Mouse (Mus musculus): Measurements from ENCODE around the gene Pkig. TPM values are rescaled to one million over a fixed set of nuclear protein-coding genes. Genes with fewer than 3 reads are reported as not detected.
"Not testable (repeated sequence)": the region's sequence is repeated elsewhere in the genome, so short reads cannot be mapped to it uniquely, and the experiment has no call there.

The Pkig gene
- polyA plus RNA-seq, 1 experiment: 20.2 TPM

GRCm38 (mm10) chr2:163682344-163682743, 24.2 kb downstream of the Pkig start:
- Histone ChIP-seq H3K36me3 (ENCODE audit: control insufficient read depth, insufficient read depth, low read length, poor library complexity, severe bottlenecking) (no peaks in the 10 kb centered on the region), H3K4me1 (ENCODE audit: control insufficient read depth, insufficient read depth, low read length) (no peaks in the 10 kb centered on the region), H3K27me3 (ENCODE audit: control insufficient read depth, insufficient read depth, low read length, poor library complexity, severe bottlenecking) (no peaks in the 10 kb centered on the region), H3K9ac (ENCODE audit: low read depth, poor library complexity, severe bottlenecking) (no peak overlapping the region), H3K4me3 (ENCODE audit: low read depth, low read length) (no peak overlapping the region), H3K9me3 (replicated peaks; ENCODE audit: control insufficient read depth, insufficient read depth, low read length, poor library complexity, severe bottlenecking) (no peaks in the 10 kb centered on the region), H3K27ac (ENCODE audit: insufficient read depth, low read length) (no peak overlapping the region)
- TF ChIP-seq CTCF (IDR thresholded peaks at IDR 0.05; ENCODE audit: low read depth, low read length): no peak
- TF ChIP-seq EP300 (IDR thresholded peaks at IDR 0.05; ENCODE audit: insufficient read depth, low read depth, low read length): no peak
- TF ChIP-seq POLR2A (IDR thresholded peaks at IDR 0.05; ENCODE audit: insufficient read depth, low read length): no peak

DNA sequence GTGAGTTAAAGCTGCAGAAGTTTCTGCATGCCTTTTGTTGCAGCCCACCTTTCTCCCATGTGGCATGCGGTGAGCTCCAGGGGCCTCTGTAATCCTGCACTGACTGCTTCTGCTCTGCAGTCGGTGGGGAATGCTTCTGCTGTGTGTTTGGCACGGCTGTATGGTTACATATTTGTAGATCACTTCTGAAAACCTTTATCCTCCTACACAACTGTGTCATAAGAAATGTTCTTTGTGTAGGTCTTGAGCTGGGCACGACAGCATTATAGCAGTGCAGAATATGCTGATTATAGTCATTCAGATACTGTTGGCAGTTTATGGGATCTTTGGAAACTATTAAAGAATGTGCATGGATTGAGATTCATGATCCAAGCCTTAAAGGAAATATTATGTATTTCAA, 27.1 kb downstream of the Pkig start:
- H3K9ac ChIP-seq (ENCODE audit: low read depth, poor library complexity, severe bottlenecking): no peak overlapping the region
- no peaks in the 10 kb centered on the region for H3K36me3 ChIP-seq (ENCODE audit: control insufficient read depth, insufficient read depth, low read length, poor library complexity, severe bottlenecking)
- no peaks in the 10 kb centered on the region for H3K27me3 ChIP-seq (ENCODE audit: control insufficient read depth, insufficient read depth, low read length, poor library complexity, severe bottlenecking)
- no peak overlapping the region for H3K27ac ChIP-seq (ENCODE audit: insufficient read depth, low read length)
- no peaks in the 10 kb centered on the region for H3K9me3 ChIP-seq (replicated peaks; ENCODE audit: control insufficient read depth, insufficient read depth, low read length, poor library complexity, severe bottlenecking)
- H3K4me3 ChIP-seq (ENCODE audit: low read depth, low read length): no peak overlapping the region
- no peaks in the 10 kb centered on the region for H3K4me1 ChIP-seq (ENCODE audit: control insufficient read depth, insufficient read depth, low read length)
- TF ChIP-seq EP300 (IDR thresholded peaks at IDR 0.05; ENCODE audit: insufficient read depth, low read depth, low read length): no peak
- TF ChIP-seq POLR2A (IDR thresholded peaks at IDR 0.05; ENCODE audit: insufficient read depth, low read length): no peak
- no peak for TF ChIP-seq CTCF (IDR thresholded peaks at IDR 0.05; ENCODE audit: low read depth, low read length)

DNA sequence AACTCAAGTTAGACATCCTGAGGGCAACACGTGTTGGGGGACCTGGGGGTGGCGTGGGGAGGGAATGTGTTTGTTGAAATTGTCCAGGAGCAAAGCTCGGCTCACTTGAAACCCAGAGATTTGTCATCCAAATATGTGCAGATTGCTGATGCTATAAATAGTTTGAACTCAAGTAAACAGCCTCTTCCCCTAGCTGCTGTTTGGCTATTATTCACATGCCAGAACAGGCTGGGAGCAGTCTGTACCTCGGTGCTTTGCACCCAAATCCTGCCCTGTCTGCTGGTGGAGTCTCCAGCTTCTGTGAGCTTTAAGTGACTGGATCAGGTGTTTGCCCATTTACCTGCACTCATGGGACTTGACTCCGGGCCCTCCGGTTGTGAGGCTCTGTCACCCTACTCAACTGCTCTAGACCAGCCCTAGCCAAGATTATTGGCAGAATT, 27.6 kb downstream of the Pkig start:
- Histone ChIP-seq H3K4me1 (ENCODE audit: control insufficient read depth, insufficient read depth, low read length) (no peaks in the 10 kb centered on the region), H3K27me3 (ENCODE audit: control insufficient read depth, insufficient read depth, low read length, poor library complexity, severe bottlenecking) (no peaks in the 10 kb centered on the region), H3K27ac (ENCODE audit: insufficient read depth, low read length) (no peak overlapping the region), H3K9ac (ENCODE audit: low read depth, poor library complexity, severe bottlenecking) (no peak overlapping the region), H3K36me3 (ENCODE audit: control insufficient read depth, insufficient read depth, low read length, poor library complexity, severe bottlenecking) (no peaks in the 10 kb centered on the region), H3K4me3 (ENCODE audit: low read depth, low read length) (no peak overlapping the region), H3K9me3 (replicated peaks; ENCODE audit: control insufficient read depth, insufficient read depth, low read length, poor library complexity, severe bottlenecking) (no peaks in the 10 kb centered on the region)
- TF ChIP-seq POLR2A (IDR thresholded peaks at IDR 0.05; ENCODE audit: insufficient read depth, low read length) (no peak), CTCF (IDR thresholded peaks at IDR 0.05; ENCODE audit: low read depth, low read length) (no peak), EP300 (IDR thresholded peaks at IDR 0.05; ENCODE audit: insufficient read depth, low read depth, low read length) (no peak)

GRCm38 (mm10) chr2:163686233-163686632, 28.0 kb downstream of the Pkig start:
- TF ChIP-seq EP300 (IDR thresholded peaks at IDR 0.05; ENCODE audit: insufficient read depth, low read depth, low read length) (no peak), POLR2A (IDR thresholded peaks at IDR 0.05; ENCODE audit: insufficient read depth, low read length) (no peak), CTCF (IDR thresholded peaks at IDR 0.05; ENCODE audit: low read depth, low read length) (no peak)
- Histone ChIP-seq H3K36me3 (ENCODE audit: control insufficient read depth, insufficient read depth, low read length, poor library complexity, severe bottlenecking) (no peaks in the 10 kb centered on the region), H3K9me3 (replicated peaks; ENCODE audit: control insufficient read depth, insufficient read depth, low read length, poor library complexity, severe bottlenecking) (no peaks in the 10 kb centered on the region), H3K27ac (ENCODE audit: insufficient read depth, low read length) (no peak overlapping the region), H3K4me3 (ENCODE audit: low read depth, low read length) (no peak overlapping the region), H3K27me3 (ENCODE audit: control insufficient read depth, insufficient read depth, low read length, poor library complexity, severe bottlenecking) (no peaks in the 10 kb centered on the region), H3K4me1 (ENCODE audit: control insufficient read depth, insufficient read depth, low read length) (no peaks in the 10 kb centered on the region), H3K9ac (ENCODE audit: low read depth, poor library complexity, severe bottlenecking) (no peak overlapping the region)

DNA sequence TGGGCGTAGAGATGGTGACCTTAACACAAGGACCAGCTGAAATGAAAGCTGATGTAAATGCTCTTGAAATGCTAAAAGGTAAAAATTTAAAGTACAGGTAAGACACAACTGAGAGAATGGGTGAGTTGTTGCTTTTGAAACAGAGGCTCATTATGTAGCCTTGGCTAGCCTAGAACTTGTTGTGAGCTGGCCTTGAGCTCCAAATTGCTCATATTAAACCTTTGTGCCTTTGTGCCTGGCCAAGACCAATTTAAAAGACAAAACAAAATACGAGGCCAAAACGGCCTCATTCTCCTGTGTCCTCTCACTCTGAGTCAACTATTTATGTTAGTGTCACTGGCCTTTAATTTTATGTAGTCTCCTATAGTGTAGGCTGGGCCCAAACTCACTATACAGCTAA, 28.7 kb downstream of the Pkig start:
- TF ChIP-seq POLR2A (IDR thresholded peaks at IDR 0.05; ENCODE audit: insufficient read depth, low read length): no peak
- TF ChIP-seq CTCF (IDR thresholded peaks at IDR 0.05; ENCODE audit: low read depth, low read length): no peak
- TF ChIP-seq EP300 (IDR thresholded peaks at IDR 0.05; ENCODE audit: insufficient read depth, low read depth, low read length): no peak
- no peaks in the 10 kb centered on the region for H3K36me3 ChIP-seq (ENCODE audit: control insufficient read depth, insufficient read depth, low read length, poor library complexity, severe bottlenecking)
- no peak overlapping the region for H3K4me3 ChIP-seq (ENCODE audit: low read depth, low read length)

DNA sequence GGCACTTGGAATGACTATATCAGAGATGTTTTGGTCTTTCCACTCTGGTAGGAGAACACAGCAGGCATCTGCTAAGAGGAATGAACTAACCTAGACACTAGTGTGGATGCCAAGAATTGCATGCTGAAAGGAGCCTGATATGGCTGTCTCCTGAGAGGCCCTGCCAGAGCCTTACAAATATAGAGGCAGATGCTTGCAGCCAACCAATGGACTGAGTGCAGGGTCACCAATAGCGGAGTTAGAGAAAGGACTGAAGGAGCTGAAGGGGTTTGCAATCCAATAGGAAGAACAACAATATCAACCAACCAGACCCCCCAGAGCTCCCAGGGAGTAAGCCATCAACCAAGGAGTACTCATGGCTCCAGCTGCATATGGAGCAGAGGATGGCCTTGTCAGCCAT, 30.2 kb downstream of the Pkig start:
- not testable (repeated sequence) for H3K4me3 ChIP-seq (ENCODE audit: low read depth, low read length); H3K9me3 ChIP-seq (replicated peaks; ENCODE audit: control insufficient read depth, insufficient read depth, low read length, poor library complexity, severe bottlenecking); H3K27ac ChIP-seq (ENCODE audit: insufficient read depth, low read length); H3K27me3 ChIP-seq (ENCODE audit: control insufficient read depth, insufficient read depth, low read length, poor library complexity, severe bottlenecking); H3K9ac ChIP-seq (ENCODE audit: low read depth, poor library complexity, severe bottlenecking); H3K36me3 ChIP-seq (ENCODE audit: control insufficient read depth, insufficient read depth, low read length, poor library complexity, severe bottlenecking); H3K4me1 ChIP-seq (ENCODE audit: control insufficient read depth, insufficient read depth, low read length)

More for the DNA sequence above, 28.7 kb downstream of the Pkig start:
- Histone ChIP-seq H3K4me1 (ENCODE audit: control insufficient read depth, insufficient read depth, low read length) (no peaks in the 10 kb centered on the region), H3K27me3 (ENCODE audit: control insufficient read depth, insufficient read depth, low read length, poor library complexity, severe bottlenecking) (no peaks in the 10 kb centered on the region), H3K9ac (ENCODE audit: low read depth, poor library complexity, severe bottlenecking) (no peak overlapping the region), H3K27ac (ENCODE audit: insufficient read depth, low read length) (no peak overlapping the region), H3K9me3 (replicated peaks; ENCODE audit: control insufficient read depth, insufficient read depth, low read length, poor library complexity, severe bottlenecking) (no peaks in the 10 kb centered on the region)
